Mouse (Mus musculus): ENCODE results near the gene Nptxr.

DNA sequence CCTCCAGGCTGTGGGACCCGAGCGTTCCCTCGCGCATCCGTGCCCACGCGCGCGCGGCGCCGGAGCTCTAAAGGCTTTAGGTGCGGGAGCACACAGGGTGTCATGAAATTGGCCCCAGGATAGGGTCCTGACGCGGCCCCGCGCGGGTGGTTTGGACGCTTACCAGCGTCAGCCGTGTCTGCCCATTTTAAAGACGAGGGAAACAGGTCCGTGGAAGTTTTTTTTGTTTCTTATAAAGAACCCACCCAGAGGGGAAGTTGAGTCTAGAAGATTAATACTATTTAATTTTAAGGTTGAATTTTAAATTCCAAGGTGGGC, 61.9 kb downstream of the Nptxr start:
- no peak for TF ChIP-seq EP300 (IDR thresholded peaks at IDR 0.05; ENCODE audit: low read depth)
- TF ChIP-seq CTCF (IDR thresholded peaks at IDR 0.05; ENCODE audit: low read depth), result no peak
